Mouse (Mus musculus) lung, postnatal 0 days (tissue): ENCODE results near the gene Khdc4. TPM values are rescaled to one million over a fixed set of nuclear protein-coding genes. Genes with fewer than 3 reads are reported as not detected.

Experiments used
- ATAC-seq: fragments of 200-750 bp; cut with Nextera tagmentation; 2 replicates; pipeline ENCODE4 v1.8.0; 2017; ENCODE audit warnings: moderate library complexity
- DNase-seq: peaks from one replicate; pipeline ENCODE4 v3.0.0-alpha.2; 2016; ENCODE audit warnings: low spot score
- H3K27ac ChIP-seq: fragments of 300-500 bp; sonication (generic); 2 replicates; pipeline ENCODE4 v1.5.1; 2014; ENCODE audit warnings: antibody characterized with exemption, mild to moderate bottlenecking, low read length, mixed read lengths
- H3K27me3 ChIP-seq: fragments of 300-500 bp; sonication (generic); replicated peaks from 2 replicates; pipeline ENCODE4 v1.6.1; 2014; ENCODE audit warnings: low read length, mixed read lengths; ENCODE audit not compliant: insufficient read depth
- H3K36me3 ChIP-seq: fragments of 300-500 bp; sonication (generic); 2 replicates; pipeline ENCODE4 v1.6.1; 2014; ENCODE audit warnings: low read length, mixed read lengths; ENCODE audit not compliant: insufficient read depth
- H3K4me1 ChIP-seq: fragments of 300-500 bp; sonication (generic); 2 replicates; pipeline ENCODE4 v1.6.1; 2014; ENCODE audit warnings: antibody characterized with exemption, low read depth, low read length, mixed read lengths; ENCODE audit not compliant: insufficient read depth
- H3K4me2 ChIP-seq: fragments of 300-500 bp; sonication (generic); replicated peaks from 2 replicates; pipeline ENCODE4 v1.6.1; 2014; ENCODE audit warnings: low read depth, mild to moderate bottlenecking, low read length, moderate library complexity, mixed read lengths
- H3K4me3 ChIP-seq: fragments of 300-500 bp; sonication (generic); 2 replicates; pipeline ENCODE4 v1.5.1; 2014; ENCODE audit warnings: low read depth, low read length
- H3K9ac ChIP-seq: fragments of 300-500 bp; sonication (generic); replicated peaks from 2 replicates; pipeline ENCODE4 v1.6.1; 2014; ENCODE audit warnings: low read depth, mild to moderate bottlenecking
- H3K9me3 ChIP-seq: fragments of 300-500 bp; sonication (generic); 2 replicates; pipeline ENCODE4 v1.6.1; 2016; ENCODE audit warnings: low read length, mixed read lengths
- CTCF ChIP-seq: IDR thresholded peaks from 2 replicates; pipeline ENCODE4 v1.5.1; 2016; ENCODE audit warnings: antibody characterized with exemption, mild to moderate bottlenecking
- EP300 ChIP-seq: IDR thresholded peaks from 2 replicates; pipeline ENCODE4 v1.6.1; 2016; ENCODE audit warnings: antibody characterized with exemption, mild to moderate bottlenecking, control low read depth
- WGBS: fragments of 180-500 bp; shearing (Covaris S2); extraction: QIAGEN DNeasy Blood & Tissue Kit; methylation state at CpG from one replicate; pipeline ENCODE4 v1.1.7; 2014; 5-methylcytosine and 5-hydroxymethylcytosine counted together
- polyA plus RNA-seq: library from polyadenylated mRNA; unstranded; fragments of >200 nt; fragmentation: Nextera tagmentation; extraction: Ambion mirVana; gene quantifications from 2 replicates; pipeline ENCODE4 v1.2.1, GENCODE M21; 2015

Gene Khdc4
- polyA plus RNA-seq, 1 experiment from 2014 or later = 42.3 TPM

- no peak overlapping the region for H3K4me2 ChIP-seq
- ATAC-seq (no peak), DNase-seq (no peak)
- H3K4me1 ChIP-seq = peaks cover 11% of the 10 kb centered on the region; the same call in 1 of the 2 replicates
- H3K27me3 ChIP-seq = no peaks in the 10 kb centered on the region
- H3K9me3 ChIP-seq = no peaks in the 10 kb centered on the region
- peaks cover 26% of the 10 kb centered on the region; the same call in 1 of the 2 replicates for H3K36me3 ChIP-seq
- no peak overlapping the region for H3K27ac ChIP-seq
- no peak for TF ChIP-seq CTCF
- TF ChIP-seq EP300 = no peak
- H3K9ac ChIP-seq = no peak overlapping the region
- H3K4me3 ChIP-seq = no peak overlapping the region
- WGBS = 89% methylated on average over 13 of the region's 13 CpGs
Observed at GRCm38 (mm10) chr3:88649967-88650366, 35.6 kb upstream of the Khdc4 start.

GRCm38 (mm10) chr3:88650713-88651504, 34.7 kb upstream of the Khdc4 start:
- H3K4me3 ChIP-seq = no peak overlapping the region
- H3K4me1 ChIP-seq = peaks cover 12% of the 10 kb centered on the region; the same call in 1 of the 2 replicates
- H3K27me3 ChIP-seq = no peaks in the 10 kb centered on the region
- TF ChIP-seq CTCF = no peak
- no peak for TF ChIP-seq EP300
- H3K9me3 ChIP-seq = no peaks in the 10 kb centered on the region
- H3K9ac ChIP-seq = no peak overlapping the region
- ATAC-seq (no peak), DNase-seq (no peak)
- no peak overlapping the region for H3K27ac ChIP-seq
- H3K36me3 ChIP-seq = peaks cover 19% of the 10 kb centered on the region; the same call in 1 of the 2 replicates
- 53% methylated on average over 13 of the region's 13 CpGs for WGBS
- H3K4me2 ChIP-seq = no peak overlapping the region

DNA sequence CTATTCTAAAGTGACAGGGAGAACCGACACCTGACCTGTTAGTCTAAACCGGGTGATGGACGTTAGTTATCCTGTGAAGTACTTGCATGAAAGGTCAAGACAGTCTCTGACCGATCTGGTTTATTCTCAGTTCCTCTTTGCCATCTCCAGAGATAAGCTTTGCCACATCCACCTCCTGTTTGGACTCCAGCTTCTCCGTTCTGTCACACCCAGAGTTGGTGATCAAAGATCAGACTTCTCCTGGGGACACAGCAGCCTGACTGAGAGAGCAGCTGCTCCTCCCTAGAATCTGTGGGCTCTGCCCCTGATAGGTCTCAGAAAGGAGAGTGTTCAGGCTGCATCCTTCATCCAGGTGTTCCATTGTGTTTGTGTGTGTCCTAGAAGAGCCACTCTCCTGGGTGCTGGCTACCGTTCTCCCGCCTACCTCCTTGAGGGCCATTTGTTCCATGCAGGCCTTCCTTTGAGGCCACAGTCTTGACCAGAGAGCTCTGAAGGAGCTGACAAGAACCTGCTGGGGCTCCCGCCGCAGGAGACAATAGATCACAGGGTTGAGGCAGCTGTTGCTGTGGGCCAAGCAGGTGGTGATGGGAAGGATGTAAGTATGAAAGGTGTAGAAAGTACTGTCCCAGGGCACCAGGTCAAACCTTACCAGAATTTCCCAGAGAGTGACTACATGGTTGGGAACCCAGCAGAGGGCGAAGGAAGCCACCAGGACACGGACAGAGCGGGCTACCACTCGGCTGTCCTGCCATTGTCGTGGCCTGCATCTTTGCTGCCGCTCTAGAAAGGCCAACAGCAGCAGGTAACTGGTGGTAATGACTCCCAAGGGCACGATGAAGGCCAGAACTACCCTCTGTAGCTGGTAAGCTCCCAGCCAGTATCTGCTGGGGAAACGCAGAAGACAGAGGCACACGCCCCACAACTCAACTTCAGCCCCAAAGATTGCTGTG, 33.7 kb upstream of the Khdc4 start:
- Histone ChIP-seq H3K36me3 (peaks cover 9% of the 10 kb centered on the region; the same call in 1 of the 2 replicates), H3K4me2 (no peak overlapping the region), H3K4me3 (no peak overlapping the region), H3K4me1 (peaks cover 12% of the 10 kb centered on the region; the same call in 1 of the 2 replicates), H3K27me3 (no peaks in the 10 kb centered on the region), H3K9me3 (no peaks in the 10 kb centered on the region), H3K9ac (no peak overlapping the region), H3K27ac (peak overlapping the region; percentile 74; the same call in 1 of the 2 replicates)
- TF ChIP-seq EP300 = no peak
- no peak for TF ChIP-seq CTCF
- ATAC-seq (no peak), DNase-seq (no peak)
- WGBS = 58% methylated on average over 18 of the region's 18 CpGs

DNA sequence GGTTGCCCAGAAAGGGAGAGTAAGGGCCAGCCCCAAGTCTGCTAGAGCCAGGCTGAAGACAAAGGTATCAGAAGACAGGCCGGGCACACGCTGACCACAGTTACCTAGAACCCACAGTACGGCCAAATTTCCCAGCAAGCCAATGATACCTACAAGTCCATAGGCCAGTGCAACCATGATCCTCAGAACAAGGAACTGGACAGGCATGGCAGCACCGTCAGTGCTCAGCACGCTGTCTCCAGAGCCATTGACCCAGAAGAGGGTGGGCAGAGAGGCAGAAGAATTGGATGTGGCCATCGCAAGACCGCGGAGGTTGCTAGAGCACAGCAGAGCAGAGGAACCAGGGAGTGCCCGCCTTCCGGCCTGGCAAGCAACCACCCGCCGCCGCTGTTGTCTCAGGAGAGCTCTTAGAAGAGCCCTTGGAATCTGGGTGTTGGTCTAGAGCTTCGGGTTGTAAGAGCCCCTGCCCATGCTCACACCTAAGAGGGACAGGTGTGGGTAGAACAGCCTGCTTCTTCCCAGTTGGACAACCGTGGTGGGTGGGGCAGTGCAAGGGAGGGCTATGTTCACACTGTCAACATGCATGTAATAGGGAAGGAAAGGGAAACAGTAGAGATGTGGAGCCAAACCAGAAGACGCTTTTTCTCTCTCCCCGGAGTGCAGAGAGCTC, 32.6 kb upstream of the Khdc4 start, which contains the start of gene Rxfp4:
Gene Rxfp4, minus strand, starts transcription at position 297 of the 670 bp plus-strand sequence.
- no peak for TF ChIP-seq CTCF
- TF ChIP-seq EP300 = peak; percentile 75
- Histone ChIP-seq H3K4me1 (peaks cover 12% of the 10 kb centered on the region; the same call in 1 of the 2 replicates), H3K36me3 (peaks cover 7% of the 10 kb centered on the region; the same call in 1 of the 2 replicates), H3K9me3 (no peaks in the 10 kb centered on the region), H3K27ac (peak within 1 kb of the TSS; percentile 84), H3K9ac (no peak within 1 kb of the TSS), H3K27me3 (no peaks in the 10 kb centered on the region), H3K4me2 (no peak within 1 kb of the TSS; the same call in 1 of the 2 replicates), H3K4me3 (no peak within 1 kb of the TSS)
- DNase-seq (peak; percentile 84), ATAC-seq (peak; percentile 96)
- 63% methylated on average over 17 of the region's 17 CpGs for WGBS

GRCm38 (mm10) chr3:88653516-88654370, 31.9 kb upstream of the Khdc4 start:
- H3K27ac ChIP-seq = peak overlapping the region; percentile 84

More at GRCm38 (mm10) chr3:88653516-88654370, 31.9 kb upstream of the Khdc4 start:
- H3K9ac ChIP-seq = no peak overlapping the region
- TF ChIP-seq EP300 (no peak), CTCF (no peak)
- no peak for ATAC-seq
- no peak overlapping the region for H3K4me3 ChIP-seq
- no peaks in the 10 kb centered on the region for H3K36me3 ChIP-seq
- H3K4me1 ChIP-seq = peaks cover 12% of the 10 kb centered on the region; the same call in 1 of the 2 replicates
- no peak overlapping the region for H3K4me2 ChIP-seq
- no peaks in the 10 kb centered on the region for H3K9me3 ChIP-seq
- H3K27me3 ChIP-seq = no peaks in the 10 kb centered on the region
- 51% methylated on average over 6 of the region's 6 CpGs for WGBS
- no peak for DNase-seq
